Mouse (Mus musculus) skeletal muscle tissue, adult 2 months (tissue): Measurements from ENCODE around the gene Ptcd2.

Experiments used
- DNase-seq: peaks from one replicate; pipeline ENCODE4 v3.0.0-alpha.2; 2012; ENCODE audit warnings: low read depth, low spot score

The Ptcd2 gene

DNA sequence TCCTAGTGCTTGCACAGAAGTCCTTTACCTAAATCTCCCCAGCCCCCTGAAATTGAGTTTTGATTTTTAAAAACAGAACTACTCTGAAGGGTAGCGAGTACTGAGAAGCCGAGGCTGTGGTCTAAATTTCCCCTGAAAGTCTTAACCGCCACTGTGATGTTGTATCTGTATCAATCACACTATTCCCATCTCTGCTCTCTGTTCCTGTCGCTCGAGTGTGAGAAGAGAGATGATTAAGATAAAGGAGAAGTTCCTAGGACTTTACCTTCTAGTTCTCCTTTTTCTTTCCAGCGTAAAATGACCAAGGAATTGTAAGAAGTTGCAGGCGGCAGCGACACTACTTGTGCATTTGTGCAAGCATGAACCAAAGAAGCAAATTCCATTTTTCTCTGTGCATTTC is 38.3 kb downstream of the Ptcd2 start:
- no peak for DNase-seq

DNA sequence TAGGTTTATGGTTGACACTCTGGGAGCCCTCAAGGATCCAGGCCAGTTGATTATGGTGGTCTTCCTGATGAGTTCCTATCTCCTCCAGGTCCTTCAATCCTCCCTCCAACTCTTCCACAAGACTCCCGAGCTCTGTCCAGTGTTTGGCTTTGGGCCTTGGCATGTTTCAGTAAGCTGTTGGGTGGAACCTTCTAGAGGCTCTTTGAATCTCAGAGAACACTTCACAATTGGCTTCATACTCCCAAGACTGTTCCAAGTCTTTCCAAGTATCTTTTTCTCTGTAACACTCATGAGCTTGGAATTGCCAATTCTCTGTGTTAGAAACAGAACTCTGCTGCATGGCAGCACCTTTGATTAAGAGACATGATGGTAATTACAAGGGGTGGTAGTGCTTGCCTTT is 39.3 kb downstream of the Ptcd2 start:
- peak; percentile 69 for DNase-seq

DNA sequence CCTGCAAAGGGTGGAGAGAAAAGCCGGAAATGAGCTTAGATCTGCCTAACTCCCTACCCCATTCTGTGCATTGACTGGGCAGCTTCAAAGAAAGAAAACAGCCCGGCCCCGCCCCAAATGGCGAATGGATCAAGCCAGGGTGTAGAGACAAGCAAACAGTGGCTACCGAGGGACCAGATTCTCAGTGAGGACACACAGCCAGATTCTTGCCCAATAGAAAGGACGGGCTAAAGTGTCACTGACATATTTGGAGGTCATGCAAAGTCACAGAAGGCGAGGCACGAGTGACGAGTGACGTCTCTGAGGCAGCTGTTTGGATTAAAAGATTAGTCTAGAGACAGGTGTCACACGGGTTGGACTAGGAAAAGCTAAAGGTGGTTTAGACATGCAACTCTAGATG is 40.1 kb downstream of the Ptcd2 start:
- peak; percentile 28 for DNase-seq

DNA sequence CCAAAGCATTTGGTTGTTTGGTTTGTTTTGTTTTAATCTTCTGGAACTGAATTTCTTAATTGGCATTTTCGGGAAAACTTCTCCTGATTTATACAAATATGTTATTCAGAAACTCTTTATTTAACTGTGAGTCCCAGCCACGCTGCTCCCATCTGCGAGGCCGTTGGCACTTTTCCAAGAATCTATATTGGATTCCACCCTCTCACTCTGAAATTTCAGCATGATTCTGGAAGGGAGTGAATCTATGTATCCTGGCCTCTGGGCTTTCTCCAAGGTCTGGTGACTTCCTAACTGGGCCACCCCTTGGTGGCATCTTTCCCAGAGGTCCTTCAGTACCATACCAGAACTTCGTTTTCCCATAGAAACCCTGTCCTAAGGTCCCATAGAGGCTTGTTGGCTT is 40.7 kb downstream of the Ptcd2 start:
- DNase-seq: no peak

DNA sequence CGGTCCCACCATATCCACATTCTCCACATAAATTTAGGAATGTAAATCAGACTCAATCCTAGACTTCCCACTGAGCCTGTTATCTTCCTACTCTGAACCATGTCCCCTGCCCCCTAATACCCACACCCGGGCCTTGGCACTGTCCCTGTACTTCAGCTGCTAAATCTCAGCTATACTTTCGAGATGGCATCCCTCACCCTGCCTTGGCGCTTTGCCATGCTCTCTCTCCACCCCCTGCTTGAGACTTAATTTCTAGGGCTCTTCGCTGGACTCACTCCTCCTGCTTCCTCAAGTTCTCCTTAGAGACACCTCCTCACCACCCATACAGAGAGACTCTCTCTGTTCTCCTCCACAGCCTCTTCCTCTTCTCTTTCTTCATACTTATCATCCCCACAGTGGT is 44.6 kb downstream of the Ptcd2 start:
- no peak for DNase-seq

DNA sequence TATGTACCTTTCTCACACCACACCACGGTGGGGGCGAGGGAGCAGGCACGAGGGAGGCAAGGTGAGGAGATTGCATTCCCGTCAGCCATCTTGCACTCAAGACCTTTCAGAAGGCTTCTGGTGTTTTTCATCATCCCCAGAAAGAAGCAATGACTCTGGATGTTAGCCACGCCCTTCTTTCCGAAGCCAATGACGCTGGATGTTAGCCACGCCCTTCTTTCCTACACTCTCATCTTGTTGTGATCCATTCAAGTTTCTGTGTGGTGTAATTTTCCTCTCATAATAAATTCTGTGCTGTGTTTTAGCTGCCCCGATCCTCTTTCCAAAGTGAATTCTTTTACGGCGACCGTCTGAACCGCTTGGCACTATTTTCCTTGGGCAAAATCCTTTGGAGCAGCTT is 50.3 kb downstream of the Ptcd2 start:
- no peak for DNase-seq

DNA sequence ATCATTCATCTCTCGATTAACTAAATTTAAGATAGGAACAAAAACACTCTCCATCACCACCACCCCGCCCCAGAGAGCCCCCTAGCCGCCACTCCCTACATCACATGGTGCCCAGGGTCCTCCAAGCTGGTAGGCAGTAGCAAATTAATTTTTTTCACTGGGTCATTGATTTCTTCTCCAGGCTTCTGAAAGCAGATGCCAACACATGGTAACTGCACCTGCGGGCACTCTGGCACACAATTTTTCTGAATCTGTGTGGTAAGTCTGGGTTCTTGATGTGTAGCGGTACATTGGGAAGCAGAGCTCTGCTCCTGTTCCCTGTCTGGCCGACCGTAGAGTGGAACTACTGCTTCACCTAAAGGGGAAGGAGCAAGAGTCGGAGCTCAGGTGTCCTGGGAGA is 53.7 kb downstream of the Ptcd2 start:
- no peak for DNase-seq

DNA sequence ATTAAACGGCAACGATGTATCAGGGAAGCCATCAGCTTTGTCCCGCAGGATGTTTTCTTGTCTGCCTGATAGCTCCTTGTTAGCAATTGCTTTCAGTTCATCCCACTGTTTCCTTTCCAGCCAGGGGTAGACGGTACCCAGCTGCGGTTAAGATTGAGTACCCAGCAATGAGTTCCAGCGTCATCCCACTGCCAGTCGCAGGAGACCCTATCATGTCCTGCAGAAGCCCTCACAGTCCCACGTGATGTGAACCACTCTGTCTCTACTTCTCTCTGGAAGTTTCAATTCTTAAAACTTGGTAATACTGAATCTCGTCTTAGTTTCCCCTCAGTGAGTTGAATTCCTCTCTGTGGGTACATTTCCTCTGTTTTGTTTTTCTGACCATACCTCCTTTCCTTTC is 56.7 kb downstream of the Ptcd2 start:
- DNase-seq: no peak

DNA sequence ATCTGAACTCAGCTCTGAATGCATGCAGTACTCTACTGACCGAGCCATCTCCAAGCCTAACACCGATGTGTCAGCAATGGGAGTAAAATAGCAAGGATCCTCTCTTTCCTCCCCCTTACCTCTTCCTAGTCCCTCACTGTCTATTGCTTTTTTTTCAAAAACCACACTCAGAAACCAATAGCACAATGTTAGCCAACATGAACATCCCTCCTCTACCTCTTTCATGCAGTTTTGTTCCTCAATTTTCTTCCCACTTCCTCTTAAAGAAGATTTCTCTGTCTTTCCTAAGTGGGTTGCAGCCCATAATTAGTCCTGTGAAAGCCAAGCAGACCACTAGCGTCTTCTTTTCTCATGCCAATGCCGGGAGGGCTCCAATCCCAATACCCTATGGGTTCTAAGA is 57.3 kb downstream of the Ptcd2 start:
- no peak for DNase-seq

DNA sequence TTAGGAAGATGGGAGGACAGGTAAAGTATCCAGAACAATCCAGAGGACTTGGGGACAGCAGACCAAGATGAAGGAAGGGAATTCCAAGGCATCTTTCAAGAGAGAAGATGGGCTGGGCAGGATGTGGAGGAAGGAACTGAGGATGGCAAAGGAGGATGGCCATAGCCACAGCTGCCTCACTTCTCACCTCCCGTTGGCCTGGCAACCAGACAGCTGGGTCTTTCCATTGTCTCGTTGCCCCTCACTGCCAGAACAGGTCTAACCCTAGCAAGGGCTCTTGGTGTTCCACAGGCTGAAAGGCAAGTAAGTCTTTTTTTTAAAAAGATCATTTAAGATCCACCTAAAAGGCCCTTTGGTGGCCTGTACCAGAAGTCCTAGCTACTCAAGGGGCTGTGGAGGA is 59.3 kb downstream of the Ptcd2 start:
- no peak for DNase-seq

DNA sequence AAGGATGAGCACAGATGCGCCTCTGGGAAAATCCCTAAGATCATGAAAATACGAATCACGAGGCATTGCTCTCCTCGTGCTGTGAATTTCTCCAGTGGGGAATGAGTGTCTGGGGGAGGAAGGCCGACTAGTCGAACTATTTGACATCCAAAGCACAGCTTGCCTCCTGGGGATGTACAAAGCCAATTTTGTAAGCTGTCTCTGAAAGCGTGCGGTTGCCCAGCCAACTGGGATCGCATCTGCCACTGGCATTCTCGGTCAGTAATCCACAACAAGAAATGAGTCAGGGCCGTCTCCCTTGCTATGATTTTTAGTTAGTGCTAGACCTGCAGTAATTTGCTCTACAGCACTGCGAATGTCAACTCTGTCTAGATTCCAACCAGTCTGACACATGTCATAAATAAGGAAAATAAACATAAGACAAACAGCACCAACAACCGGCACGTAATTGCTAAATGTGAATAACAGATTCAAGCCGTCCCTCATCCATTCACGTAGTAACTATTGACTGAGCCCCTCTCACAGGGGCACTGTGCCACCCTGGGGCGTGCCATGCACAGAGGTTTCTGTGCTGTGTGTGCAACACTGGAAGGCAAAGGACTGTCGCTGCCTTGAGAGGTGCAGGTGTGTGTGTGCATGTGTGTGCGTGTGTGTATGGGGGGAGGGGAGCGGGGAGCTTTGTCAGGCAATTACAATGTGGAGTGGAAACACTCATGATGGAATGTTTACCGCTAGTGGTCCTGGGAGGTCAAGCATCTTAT is 59.9 kb downstream of the Ptcd2 start:
- DNase-seq: peak; percentile 76

DNA sequence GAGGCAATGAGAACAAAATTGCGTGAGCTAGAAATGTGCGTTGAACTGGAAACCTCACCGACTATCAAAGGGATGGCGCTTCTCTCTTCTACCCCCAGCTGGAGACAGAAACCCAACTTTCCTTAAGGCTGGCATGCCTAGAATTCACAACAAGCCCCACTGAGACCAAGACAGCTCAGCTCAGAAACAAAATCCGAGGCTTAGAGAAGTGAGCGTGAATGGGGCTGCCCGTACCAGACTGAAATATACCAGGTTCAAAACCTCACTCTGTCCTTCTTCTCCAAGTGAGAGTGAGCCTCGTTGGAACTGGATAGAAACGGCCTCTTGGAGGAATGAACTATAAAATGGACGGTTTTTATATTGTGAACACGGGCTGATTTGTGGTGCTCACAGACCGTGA is 60.6 kb downstream of the Ptcd2 start:
- DNase-seq: no peak

DNA sequence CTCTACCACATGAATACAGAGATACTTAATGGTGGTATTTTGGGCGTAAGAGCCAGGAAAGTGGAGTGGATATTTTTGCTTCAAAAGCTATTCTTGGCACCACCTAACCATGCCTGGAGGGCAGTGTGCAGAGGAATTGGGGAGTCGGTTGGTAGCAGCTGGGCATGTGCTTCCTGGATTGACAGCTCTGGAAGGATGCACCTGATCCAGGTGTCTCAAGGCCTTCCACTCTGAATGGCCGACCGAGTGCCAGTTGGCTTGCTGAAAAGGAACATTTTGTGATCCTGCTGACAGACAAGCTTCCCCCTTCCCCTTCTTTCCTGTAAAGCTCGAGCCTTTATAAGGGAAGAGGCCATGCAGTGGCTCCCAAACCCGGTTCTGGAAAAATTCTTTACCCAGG is 61.5 kb downstream of the Ptcd2 start:
- DNase-seq: no peak

DNA sequence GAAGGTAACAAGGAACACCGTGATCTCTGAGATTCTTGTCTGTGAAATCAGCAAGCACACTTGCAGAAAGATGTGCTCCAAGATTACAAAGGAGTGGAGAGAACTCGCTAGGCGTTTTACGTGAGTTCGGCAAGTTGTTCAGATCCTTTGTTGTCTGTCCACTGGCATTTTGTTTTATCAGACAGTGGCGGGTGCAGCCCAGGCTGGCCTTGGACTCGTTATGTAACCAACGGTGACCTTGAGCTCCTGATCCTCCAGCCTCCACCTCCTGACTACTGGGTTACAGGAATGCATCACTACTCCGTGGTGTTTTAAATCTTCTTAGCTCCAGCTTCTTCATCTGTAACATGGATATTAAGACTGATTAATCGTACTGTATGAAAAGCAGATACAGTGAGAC is 65.2 kb downstream of the Ptcd2 start:
- no peak for DNase-seq

DNA sequence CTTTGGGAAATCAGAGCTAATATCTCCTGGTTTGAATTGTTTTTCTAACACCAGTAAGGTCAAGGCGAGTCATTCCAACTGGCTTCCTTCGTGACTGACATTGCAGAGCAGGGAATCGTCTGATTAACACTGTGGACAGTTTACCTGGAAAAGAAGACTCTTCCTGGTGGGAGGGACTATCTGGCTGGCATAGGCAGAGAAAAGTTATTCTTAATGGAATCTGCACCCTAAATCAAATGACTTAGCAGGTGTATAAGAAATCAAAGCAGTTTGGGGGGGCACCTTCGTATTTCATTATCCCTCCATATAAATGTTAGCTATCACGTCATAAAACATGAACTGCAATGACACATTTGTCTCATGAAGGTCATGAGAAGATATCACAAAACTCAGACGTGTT is 66.0 kb downstream of the Ptcd2 start:
- DNase-seq: no peak

DNA sequence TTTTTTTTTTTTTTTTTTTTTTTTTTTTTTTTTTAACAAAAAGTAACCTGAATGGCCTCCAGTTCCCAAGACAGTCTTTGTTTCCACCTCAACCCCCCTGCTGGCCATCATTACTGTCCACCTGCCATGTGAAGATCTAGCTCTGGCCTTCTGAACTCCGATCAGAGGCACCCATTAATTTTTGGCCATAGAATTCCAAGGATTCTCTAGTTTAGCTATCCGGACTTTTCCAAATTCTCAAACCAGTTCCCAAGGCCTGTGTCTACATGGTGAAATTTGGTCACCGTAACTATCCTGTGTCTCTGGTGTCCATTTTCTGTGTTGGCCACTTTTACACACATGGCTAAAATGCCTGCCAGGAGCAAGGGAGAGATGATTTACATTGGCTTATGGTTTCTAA is 67.0 kb downstream of the Ptcd2 start:
- DNase-seq: no peak

DNA sequence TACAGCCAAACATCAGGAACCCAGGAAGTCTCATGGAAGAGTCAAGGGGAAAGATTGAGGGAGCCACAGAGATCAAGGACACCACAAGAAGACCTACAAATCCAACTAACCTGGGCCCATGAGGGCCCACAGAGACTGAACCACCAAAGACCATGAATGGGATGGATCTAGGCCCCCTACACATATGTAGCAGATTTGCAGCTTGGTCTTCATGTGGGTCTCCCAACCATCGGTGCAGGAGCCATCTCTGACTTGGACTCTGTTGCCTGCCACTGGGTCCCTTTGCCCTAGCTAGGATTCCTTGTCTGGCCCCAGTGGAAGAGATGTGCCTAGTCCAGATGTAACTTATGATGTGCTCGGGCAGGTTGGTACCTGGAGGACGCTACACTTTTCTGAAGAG is 72.5 kb downstream of the Ptcd2 start:
- no peak for DNase-seq
